Mouse (Mus musculus): Measurements from ENCODE around the gene Pcdh10. TPM values are rescaled to one million over a fixed set of nuclear protein-coding genes. Genes with fewer than 3 reads are reported as not detected.

Pcdh10 gene
- polyA plus RNA-seq, 1 experiment = not detected

GRCm38 (mm10) chr3:45432172-45432765 lies 54.1 kb downstream of the Pcdh10 start:
- TF ChIP-seq CTCF (IDR thresholded peaks at IDR 0.05; ENCODE audit: low read depth, low read length) (no peak), POLR2A (IDR thresholded peaks at IDR 0.05; ENCODE audit: borderline replicate concordance, low read depth, low read length) (no peak)
- H3K27ac ChIP-seq (ENCODE audit: insufficient read depth, low read depth, low read length) = no peak overlapping the region
- no peak overlapping the region for H3K4me3 ChIP-seq (ENCODE audit: insufficient read depth, low read length)
- no peaks in the 10 kb centered on the region for H3K4me1 ChIP-seq (ENCODE audit: control insufficient read depth, insufficient read depth, low read length)
